Mouse (Mus musculus) heart, postnatal 0 days (tissue): Measurements from ENCODE around the gene Hist1h2ai.

ENCODE experiments used
- CTCF ChIP-seq: IDR thresholded peaks from 2 replicates; pipeline ENCODE4 v1.5.1; 2016; ENCODE audit warnings: antibody characterized with exemption, control low read depth, low read depth
- EP300 ChIP-seq: IDR thresholded peaks from 2 replicates; pipeline ENCODE4 v1.6.1; 2016; ENCODE audit warnings: antibody characterized with exemption, low read depth

DNA sequence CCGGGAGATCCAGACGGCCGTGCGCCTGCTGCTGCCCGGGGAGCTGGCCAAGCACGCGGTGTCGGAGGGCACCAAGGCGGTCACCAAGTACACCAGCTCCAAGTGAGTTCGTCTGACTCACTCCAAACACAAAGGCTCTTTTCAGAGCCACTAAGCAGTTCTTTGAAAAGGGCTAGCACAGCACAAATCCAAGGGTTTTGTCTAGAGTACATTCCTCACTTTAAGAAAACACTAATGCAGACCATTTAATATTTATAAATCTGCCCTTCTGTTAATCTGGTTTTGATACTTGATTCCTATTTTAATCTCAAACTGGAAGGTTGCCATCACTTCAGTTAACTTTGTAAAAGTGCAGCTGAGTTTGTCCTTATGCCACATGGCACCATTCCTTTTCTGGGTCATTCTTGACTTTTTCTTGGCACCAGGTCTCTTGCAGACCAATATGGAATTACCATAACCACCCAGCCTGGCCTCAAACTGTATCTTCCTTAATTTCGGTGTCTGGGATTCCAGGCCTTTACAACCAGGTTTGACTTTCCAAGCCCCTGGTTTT is 6.2 kb downstream of the Hist1h2ai start:
- no peak for TF ChIP-seq CTCF
- no peak for TF ChIP-seq EP300
